7 mouse cellular contexts compared by ENCODE assay signal in the genomic region with DNA sequence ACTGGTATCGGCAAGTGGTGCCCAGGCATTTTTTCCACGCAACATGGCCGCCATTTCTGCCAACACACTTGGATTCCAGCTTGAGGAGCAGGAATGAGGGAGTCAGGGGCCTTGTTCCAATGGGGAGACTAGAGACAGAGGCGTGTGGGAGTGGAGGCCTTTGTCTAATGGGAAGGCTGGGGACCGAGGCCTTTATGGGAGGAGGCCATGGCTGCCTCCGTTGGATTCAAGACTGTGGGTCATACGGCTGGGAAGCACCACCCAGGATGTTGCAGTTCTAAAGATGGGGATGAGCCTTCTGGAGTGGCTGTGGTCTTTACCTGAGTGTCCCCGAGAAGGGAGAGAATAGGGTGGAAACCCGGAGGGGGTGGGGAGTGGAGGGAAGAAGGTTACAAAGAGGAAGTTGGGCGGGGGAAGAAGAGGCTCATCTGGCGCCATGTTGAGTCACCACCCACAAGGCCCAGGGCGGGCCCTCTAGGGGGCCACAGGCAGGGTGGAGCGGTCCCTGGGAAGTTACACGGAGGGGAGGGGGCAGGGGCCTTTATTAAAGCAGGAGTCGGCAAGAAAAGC. TPM values are rescaled to one million over a fixed set of nuclear protein-coding genes. Genes with fewer than 3 reads are reported as not detected.
DNase-seq lines count a peak whose midpoint lies in the region; ATAC-seq and TF ChIP-seq lines count a peak whose summit lies in the region.

No protein-coding gene starts in this region.

- H3K27me3 ChIP-seq in ES-Bruce4 (ENCODE audit: control insufficient read depth, insufficient read depth, low read length, poor library complexity, severe bottlenecking) = no peaks in the 10 kb centered on the region
- peaks cover 27% of the 10 kb centered on the region for H3K27me3 ChIP-seq in limb, embryonic 15.5 days

- ATAC-seq in limb, embryonic 15.5 days (ENCODE audit: insufficient number of reproducible peaks, low FRiP score, low TSS enrichment, low read depth) = no peak
- no peak for ATAC-seq in megakaryocyte-erythroid progenitor cell, adult 5-6 weeks (replicated peaks; ENCODE audit: low FRiP score, low TSS enrichment, poor library complexity, severe bottlenecking)

- no peak for TF ChIP-seq POLR2A in ES-Bruce4 (IDR thresholded peaks at IDR 0.05; ENCODE audit: insufficient read depth, low read length)
- no peak for TF ChIP-seq POLR2A in olfactory bulb, adult 2 months (IDR thresholded peaks at IDR 0.05; ENCODE audit: insufficient read depth, low read depth, low read length)

- WGBS in limb, embryonic 15.5 days = 82% methylated on average over 15 of the region's 15 CpGs
- WGBS in olfactory bulb, adult 2 months = 87% methylated on average over 15 of the region's 15 CpGs

- peak overlapping the region; percentile 75 for H3K4me3 ChIP-seq in ES-Bruce4 (ENCODE audit: low read depth, low read length)
- H3K4me3 ChIP-seq in limb, embryonic 15.5 days = peak overlapping the region; percentile 10; the same call in 1 of the 2 replicates
- peak overlapping the region; percentile 30; the same call in 1 of the 2 replicates for H3K4me3 ChIP-seq in olfactory bulb, adult 2 months (ENCODE audit: insufficient read depth, low read depth, low read length)

- no peak for TF ChIP-seq CTCF in ES-Bruce4 (IDR thresholded peaks at IDR 0.05; ENCODE audit: low read depth, low read length)
- TF ChIP-seq CTCF in olfactory bulb, adult 2 months (IDR thresholded peaks at IDR 0.05; ENCODE audit: insufficient read depth, low read depth, low read length) = no peak

- peak; percentile 67 for DNase-seq in c-Kit-positive CD71-positive TER-119-negative erythroid progenitor cells, embryonic 14.5 days (ENCODE audit: low read depth)
- DNase-seq in frontal cortex, postnatal 10 days (ENCODE audit: low spot score in 2 of 2) = no peak
- DNase-seq in right cerebral cortex, postnatal 36 days (ENCODE audit: low spot score in 2 of 2) = no peak

- peak overlapping the region; percentile 73 for H3K27ac ChIP-seq in ES-Bruce4 (ENCODE audit: insufficient read depth, low read length)
- no peak overlapping the region for H3K27ac ChIP-seq in limb, embryonic 15.5 days
- 0 out of 2 replicates have a peak overlapping the region, but pooled peaks have one; percentile 10 for H3K27ac ChIP-seq in olfactory bulb, adult 2 months (ENCODE audit: insufficient read depth, low read depth, low read length)

- H3K9me3 ChIP-seq in ES-Bruce4 (replicated peaks; ENCODE audit: control insufficient read depth, insufficient read depth, low read length, poor library complexity, severe bottlenecking) = no peaks in the 10 kb centered on the region
- H3K9me3 ChIP-seq in limb, embryonic 15.5 days = no peaks in the 10 kb centered on the region

- H3K9ac ChIP-seq in ES-Bruce4 (ENCODE audit: low read depth, poor library complexity, severe bottlenecking) = peak overlapping the region; percentile 78
- H3K9ac ChIP-seq in limb, embryonic 15.5 days = no peak overlapping the region

- no peak overlapping the region for H3K4me2 ChIP-seq in limb, embryonic 15.5 days

- H3K36me3 ChIP-seq in ES-Bruce4 (ENCODE audit: control insufficient read depth, insufficient read depth, low read length, poor library complexity, severe bottlenecking) = peaks cover 7% of the 10 kb centered on the region; the same call in 1 of the 2 replicates
- no peaks in the 10 kb centered on the region for H3K36me3 ChIP-seq in limb, embryonic 15.5 days

- peaks cover 3% of the 10 kb centered on the region for H3K4me1 ChIP-seq in ES-Bruce4 (ENCODE audit: control insufficient read depth, insufficient read depth, low read length)
- no peaks in the 10 kb centered on the region for H3K4me1 ChIP-seq in limb, embryonic 15.5 days
- H3K4me1 ChIP-seq in olfactory bulb, adult 2 months (ENCODE audit: control insufficient read depth, insufficient read depth, low read length) = no peaks in the 10 kb centered on the region; the same call in 1 of the 2 replicates

- no peak for TF ChIP-seq EP300 in ES-Bruce4 (IDR thresholded peaks at IDR 0.05; ENCODE audit: insufficient read depth, low read depth, low read length)

RNA-seq across cellular contexts. Expression of a gene that starts 4.0 kb away (rescaled TPM):
- 3.2 and 5.1 TPM in 2 replicates for polyA plus RNA-seq in ES-Bruce4 (2011; ENCODE audit: insufficient read depth, insufficient read length, low read depth, missing spikeins)
- 1.4 and 1.5 TPM in 2 replicates for polyA plus RNA-seq in limb, embryonic 15.5 days (2015; fragmentation: Nextera tagmentation; extraction: Ambion mirVana)
- polyA plus RNA-seq in olfactory bulb, adult 2 months (2012; ENCODE audit: insufficient read depth, insufficient read length, low replicate concordance, missing spikeins) = not detected in 2 replicates
- 5.5 and 20.3 TPM in 2 replicates for total RNA-seq in megakaryocyte-erythroid progenitor cell, adult 5-6 weeks (2014; fragmentation: Nextera tagmentation)
- total RNA-seq in megakaryocyte-erythroid progenitor cell, adult 5-6 weeks (2017) = 3.5 and 5.4 TPM in 2 replicates

RNA-seq across cellular contexts. Expression of a gene that starts 19.0 kb away (rescaled TPM):
- polyA plus RNA-seq in ES-Bruce4 (2011; ENCODE audit: insufficient read depth, insufficient read length, low read depth, missing spikeins) = 83.6 and 86.3 TPM in 2 replicates
- 135 and 155 TPM in 2 replicates for polyA plus RNA-seq in limb, embryonic 15.5 days (2015; fragmentation: Nextera tagmentation; extraction: Ambion mirVana)
- not detected in 2 replicates for polyA plus RNA-seq in olfactory bulb, adult 2 months (2012; ENCODE audit: insufficient read depth, insufficient read length, low replicate concordance, missing spikeins)
- 146 and 192 TPM in 2 replicates for total RNA-seq in megakaryocyte-erythroid progenitor cell, adult 5-6 weeks (2014; fragmentation: Nextera tagmentation)
- total RNA-seq in megakaryocyte-erythroid progenitor cell, adult 5-6 weeks (2017) = 55.2 and 75.2 TPM in 2 replicates

RNA-seq across cellular contexts. Expression of a gene that starts 37.0 kb away (rescaled TPM):
- not detected in 2 replicates for polyA plus RNA-seq in ES-Bruce4 (2011; ENCODE audit: insufficient read depth, insufficient read length, low read depth, missing spikeins)
- polyA plus RNA-seq in limb, embryonic 15.5 days (2015; fragmentation: Nextera tagmentation; extraction: Ambion mirVana) = 1.1 and 1.5 TPM in 2 replicates
- polyA plus RNA-seq in olfactory bulb, adult 2 months (2012; ENCODE audit: insufficient read depth, insufficient read length, low replicate concordance, missing spikeins) = not detected in 2 replicates
- 7.9 TPM in 1 of 2 replicates, not detected in the other for total RNA-seq in megakaryocyte-erythroid progenitor cell, adult 5-6 weeks (2014; fragmentation: Nextera tagmentation)
- 7.6 and 31.9 TPM in 2 replicates for total RNA-seq in megakaryocyte-erythroid progenitor cell, adult 5-6 weeks (2017)

Comparison
In these comparisons a context has a peak if more than half of its experiments do, and no peak if none do; other contexts are left out.
1. H3K4me3 ChIP-seq: peak in every context shown above with its lines; median percentile 75 in ES-Bruce4; 30 in olfactory bulb, adult 2 months; 10 in limb, embryonic 15.5 days.
2. RNA of a gene that starts 19.0 kb away (polyA plus RNA-seq): 135 to 155 TPM in limb, embryonic 15.5 days and 83.6 to 86.3 TPM in ES-Bruce4; not detected in olfactory bulb, adult 2 months; every median in the first group is over 10 times any median in the second.